Mouse (Mus musculus) skeletal muscle tissue, adult 2 months (tissue): Measurements from ENCODE around the gene Rpl41.
"Not testable (repeated sequence)": the region's sequence is repeated elsewhere in the genome, so short reads cannot be mapped to it uniquely, and the experiment has no call there.

ENCODE experiments used
- DNase-seq: peaks from one replicate; pipeline ENCODE4 v3.0.0-alpha.2; 2012; ENCODE audit warnings: low read depth, low spot score

Gene Rpl41

DNA sequence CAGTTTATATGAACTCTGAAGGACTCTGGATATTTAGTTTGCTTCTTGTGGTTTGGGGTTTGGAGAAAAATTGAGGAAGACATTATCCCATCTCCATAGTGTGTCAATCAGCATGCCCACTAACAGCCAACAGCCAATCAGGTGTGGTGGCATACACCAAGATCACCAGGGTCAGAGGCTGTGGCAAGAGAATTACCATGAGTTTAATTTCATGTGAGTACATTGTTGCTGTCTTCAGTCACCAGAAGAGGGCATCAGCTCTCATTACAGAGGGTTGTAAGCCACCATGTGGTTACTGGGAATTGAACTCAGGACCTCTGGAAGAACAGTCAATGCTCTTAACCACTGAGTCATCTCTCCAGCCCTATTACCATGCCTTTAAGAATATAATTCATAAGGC is 7.2 kb upstream of the Rpl41 start:
- no peak for DNase-seq

DNA sequence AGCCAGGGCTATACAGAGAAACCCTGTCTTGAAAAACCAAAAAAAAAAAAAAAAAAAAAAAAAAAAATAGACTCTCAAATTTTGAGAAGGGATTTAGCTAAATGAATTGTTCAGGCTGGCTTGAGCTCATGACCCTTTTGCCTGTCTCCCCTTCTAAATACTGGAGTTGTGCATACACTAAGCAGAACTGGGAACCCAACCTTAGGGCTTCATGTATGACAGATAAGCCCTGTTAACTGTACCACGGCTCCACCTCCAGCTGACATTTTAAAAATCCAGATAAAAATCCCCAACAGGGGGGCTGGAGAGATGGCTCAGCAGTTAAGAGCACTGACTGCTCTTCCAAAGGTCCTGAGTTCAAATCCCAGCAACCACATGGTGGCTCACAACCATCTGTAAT is 6.5 kb upstream of the Rpl41 start:
- not testable (repeated sequence) for DNase-seq

DNA sequence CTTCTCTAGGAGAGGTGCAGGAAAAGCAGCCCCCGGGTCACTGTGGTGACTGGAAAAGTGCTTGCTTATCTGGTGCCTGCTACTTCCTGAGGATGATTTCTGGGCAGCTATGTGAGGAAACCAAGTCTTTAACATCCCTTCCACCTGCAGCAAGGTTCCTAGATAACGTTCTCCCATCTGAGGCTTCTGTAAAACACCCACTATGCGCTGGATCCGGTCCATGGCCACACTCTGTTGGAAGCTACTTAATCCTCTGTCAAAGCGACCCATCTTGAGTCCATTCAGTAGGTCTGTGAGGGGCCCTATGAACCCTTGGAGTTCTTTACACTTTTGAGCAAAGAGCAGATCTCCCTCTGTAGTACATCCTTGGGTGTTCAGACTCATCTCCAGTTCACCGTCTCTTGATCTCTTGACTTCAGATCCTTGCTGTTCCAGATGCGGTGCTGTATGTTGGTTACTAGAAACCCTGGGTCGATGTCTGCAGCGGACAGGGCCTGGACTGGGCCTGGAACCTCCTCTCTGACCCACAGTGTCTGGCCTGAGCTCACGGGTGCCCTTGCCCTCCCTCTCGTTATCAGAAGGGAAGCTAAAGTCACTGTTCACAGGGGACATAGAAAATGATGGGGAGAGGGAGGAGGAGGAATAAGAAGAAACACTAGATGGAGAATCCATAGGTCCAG is 1.2 kb upstream of the Rpl41 start:
- DNase-seq = not testable (repeated sequence)

- DNase-seq = not testable (repeated sequence)
Measured at GRCm38 (mm10) chr10:128549682-128550057, 565 bp upstream of the Rpl41 start.

DNA sequence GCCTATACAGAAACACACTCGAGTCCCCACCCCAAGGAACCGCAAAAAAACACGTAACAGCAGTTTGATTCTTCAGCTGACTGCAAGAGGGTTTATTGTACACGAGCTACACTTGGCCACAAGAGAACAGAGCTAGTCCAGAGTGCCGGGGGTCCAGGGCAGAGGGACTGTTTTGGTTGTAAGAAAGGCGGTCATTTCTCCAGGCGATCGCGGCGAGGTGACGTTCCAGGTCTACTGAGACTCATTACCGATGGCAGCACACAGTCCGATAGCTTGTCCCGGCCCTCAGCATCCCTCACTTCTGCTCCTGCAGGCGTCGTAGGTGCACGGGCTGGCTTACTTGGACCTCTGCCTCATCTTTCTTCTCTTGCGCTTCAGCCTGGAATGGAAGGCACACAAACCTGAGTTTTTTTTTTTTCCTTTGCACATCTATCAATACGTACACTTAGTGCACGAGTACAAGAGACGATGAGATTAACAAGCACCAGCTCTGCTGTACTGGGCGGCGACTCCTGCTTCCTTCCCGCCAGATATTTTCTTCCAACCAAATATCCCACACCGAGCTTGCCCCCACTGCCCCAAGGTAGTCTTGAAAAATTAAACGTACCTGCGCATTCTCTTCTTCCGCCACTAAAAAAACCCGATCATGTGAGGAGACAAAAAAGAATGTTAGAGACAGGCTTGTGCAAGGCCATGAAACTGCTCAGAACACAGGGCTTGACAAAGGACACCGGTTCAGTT is 884 bp downstream of the Rpl41 start:
- not testable (repeated sequence) for DNase-seq

DNA sequence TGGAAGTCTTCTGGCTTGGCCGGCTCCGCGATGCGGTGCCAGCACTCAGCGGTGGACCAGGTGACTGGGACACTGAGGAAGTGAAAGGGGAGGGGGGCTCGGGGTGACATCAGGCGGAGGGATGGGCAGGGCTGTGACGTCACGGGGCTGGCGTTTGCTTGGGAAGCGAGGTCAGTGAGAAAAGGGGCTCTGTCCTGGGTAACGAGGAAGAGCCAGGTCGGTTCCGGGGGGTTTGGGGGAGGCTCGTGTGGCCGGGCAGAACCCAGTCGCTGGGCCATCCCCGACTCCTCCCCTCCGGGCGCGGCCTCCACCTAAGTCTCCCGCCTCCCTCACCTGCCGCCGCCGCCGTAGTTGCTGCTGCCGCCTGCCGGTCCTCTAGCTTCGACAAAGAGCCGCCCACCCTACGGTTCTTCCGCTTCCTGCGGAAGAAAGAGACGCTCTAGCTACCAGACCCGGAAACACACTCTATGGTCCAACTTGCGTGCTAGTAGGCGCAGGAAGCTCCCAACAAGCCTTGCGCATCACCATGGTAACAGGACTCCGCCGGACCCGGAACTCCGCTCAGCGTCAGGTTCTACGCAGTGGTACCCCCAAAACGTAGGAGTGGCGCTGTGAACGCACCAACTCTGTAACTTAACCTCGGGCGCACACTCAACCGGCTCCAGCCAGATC is 1.6 kb downstream of the Rpl41 start, which contains the start of gene Zc3h10:
TSS of gene Zc3h10 (minus strand) at position 414 of the 672 bp plus-strand sequence.
- DNase-seq = peak; percentile 98

GRCm38 (mm10) chr10:128546787-128547186 is 2.3 kb downstream of the Rpl41 start:
- DNase-seq = no peak

DNA sequence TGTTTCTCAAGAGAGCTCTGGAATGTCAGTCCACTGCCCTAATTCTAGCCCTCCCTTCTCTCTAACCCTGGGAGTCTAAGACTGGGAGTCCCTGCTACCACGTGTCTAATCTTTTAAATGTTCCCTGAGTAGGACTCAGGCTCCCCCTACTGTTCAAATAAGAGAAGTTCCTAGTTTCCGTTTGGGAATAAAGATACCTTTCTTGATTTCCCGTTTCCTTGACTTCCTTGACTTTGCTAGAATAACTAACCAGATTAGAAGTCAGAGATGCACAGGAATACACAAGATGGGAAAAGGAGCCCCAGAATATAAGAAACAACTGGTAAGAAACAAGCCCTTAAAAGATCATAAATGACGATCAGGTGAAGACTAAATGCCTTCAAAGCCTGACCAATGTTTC is 2.7 kb downstream of the Rpl41 start:
- peak; percentile 68 for DNase-seq

GRCm38 (mm10) chr10:128545570-128545898 is 3.6 kb downstream of the Rpl41 start:
- DNase-seq = no peak

- DNase-seq = no peak
Measured at GRCm38 (mm10) chr10:128544674-128545569, 4.2 kb downstream of the Rpl41 start.

GRCm38 (mm10) chr10:128544151-128544657 is 4.9 kb downstream of the Rpl41 start:
- no peak for DNase-seq

DNA sequence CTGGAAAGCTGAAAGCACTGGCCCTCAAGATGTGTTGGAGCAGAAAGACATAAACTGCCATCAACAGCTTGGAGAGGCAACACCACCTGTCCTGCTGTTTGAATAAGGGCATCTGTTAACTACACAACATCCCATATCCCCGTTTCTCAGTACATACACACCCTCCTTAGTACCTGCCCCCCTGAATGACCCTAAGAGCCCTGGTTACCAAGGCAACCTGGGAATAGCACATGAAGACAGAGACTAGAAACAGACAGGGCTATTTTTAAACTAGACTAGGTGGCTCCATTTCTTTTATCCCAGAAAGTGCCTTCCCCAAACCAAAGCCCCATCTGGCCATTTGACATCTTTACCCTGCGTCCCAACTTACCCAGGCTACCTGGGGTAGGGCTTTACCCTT is 6.0 kb downstream of the Rpl41 start:
- DNase-seq = no peak

DNA sequence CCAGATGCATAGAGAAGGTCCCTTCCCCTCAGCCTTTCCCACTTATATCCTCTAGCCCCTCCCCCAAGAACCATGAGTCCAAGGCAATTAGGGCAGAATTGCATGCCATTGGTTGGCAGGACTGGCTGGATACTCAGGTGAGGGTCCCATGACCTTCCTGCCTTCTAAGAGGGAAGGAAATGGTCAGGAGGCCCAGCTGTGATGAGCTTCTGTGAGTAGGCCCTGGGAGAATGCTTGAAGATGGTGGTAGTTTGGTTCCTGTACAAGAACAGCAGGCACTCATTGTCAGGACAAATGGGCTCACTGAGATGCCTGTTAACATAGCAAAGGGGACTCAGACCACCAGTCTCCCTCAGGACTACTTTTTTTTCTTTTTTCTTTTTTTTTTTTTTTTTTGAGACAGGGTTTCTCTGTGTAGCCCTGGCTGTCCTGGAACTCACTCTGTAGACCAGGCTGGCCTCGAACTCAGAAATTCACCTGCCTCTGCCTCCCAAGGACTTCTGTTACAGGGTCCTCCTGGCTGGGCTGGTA is 10.7 kb downstream of the Rpl41 start:
- no peak for DNase-seq

- DNase-seq = peak; percentile 87
Measured at GRCm38 (mm10) chr10:128536266-128536940, 12.7 kb downstream of the Rpl41 start.

DNA sequence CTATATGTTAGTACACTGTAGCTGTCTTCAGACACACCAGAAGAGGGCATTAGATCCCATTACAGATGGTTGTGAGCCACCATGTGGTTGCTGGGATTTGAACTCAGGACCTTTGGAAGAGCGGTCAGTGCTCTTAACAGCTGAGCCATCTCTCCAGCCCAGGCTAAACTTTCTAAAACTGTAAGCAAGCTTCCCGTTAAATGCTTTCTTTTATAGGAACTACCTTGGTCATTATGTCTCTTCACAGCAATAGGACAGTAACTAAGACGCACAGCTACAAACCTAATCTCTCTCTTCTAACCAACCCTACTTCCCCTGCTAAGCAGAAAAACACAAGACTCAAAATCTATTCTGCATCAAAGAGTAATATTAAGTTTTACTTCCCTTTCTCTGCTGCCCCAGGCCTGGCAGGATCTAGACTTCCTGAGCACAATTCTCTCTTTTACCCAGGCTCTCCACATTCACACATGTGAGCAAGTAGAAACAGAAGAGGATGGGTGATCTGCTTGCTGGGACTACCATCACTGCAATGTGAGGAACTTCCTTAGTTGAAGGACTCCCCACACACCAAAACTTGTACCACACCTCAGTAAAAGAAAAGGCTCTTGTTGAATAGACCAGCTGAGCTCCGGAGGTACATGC is 13.4 kb downstream of the Rpl41 start:
- DNase-seq = no peak

DNA sequence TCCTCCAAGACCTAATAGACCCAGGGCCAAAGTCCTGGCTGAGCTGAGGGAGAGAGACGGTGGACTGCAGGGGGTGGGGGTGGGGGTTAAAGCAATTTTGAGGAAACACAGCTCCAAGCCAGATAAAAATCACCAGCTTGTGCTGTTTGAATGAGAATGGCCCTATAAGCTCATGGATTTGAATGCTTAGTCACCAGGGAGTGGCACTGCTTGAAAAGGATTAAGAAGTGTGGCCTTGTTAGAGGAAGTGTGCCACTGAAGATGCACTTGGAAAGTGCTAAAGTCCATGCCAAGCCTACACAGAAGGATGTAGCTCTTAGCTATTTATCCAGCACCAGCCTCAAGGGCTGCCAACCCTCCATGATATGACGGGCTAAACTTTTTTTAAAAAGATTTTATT is 13.9 kb downstream of the Rpl41 start:
- no peak for DNase-seq

DNA sequence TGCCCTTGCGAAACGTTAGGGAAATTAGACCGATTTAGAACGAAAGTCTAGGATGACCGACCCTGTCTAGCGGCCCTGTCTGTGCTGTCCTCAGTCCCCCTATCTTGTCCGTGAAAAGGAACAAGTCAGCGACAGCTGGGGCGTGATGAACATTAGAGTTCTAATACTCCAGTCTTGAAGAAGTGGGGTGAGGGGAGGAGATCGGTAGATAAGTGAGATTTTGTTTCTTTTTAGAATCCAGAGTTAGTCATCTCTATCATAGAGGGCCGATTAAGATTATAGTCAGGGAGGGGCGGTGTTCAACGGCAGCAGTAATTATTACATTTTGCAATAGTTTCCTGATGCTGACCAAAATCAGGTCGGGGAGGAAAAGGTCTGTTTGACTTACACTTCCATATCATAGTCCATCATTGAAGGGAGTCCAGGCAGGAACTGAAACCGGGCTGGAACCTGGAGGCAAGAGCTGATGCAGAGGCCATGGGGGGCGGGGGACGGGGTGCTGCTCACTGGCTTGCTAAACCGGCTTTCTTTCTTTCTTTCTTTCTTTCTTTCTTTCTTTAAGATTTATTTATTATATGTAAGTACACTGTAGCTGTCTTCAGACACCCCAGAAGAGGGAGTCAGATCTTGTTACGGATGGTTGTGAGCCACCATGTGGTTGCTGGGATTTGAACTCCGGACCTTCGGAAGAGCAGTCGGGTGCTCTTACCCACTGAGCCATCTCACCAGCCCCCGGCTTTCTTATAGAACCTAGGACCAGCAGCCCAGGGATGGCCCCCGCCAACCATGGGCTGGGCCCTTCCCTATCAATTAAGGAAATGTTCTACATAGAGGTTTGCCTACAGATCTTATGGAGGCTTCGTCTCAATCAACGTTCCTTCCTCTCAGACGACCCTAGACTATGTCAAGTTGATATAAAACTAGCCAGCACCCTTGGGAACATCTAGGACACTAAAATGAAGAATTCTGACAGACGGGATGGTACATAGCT is 22.4 kb downstream of the Rpl41 start:
- DNase-seq = no peak

DNA sequence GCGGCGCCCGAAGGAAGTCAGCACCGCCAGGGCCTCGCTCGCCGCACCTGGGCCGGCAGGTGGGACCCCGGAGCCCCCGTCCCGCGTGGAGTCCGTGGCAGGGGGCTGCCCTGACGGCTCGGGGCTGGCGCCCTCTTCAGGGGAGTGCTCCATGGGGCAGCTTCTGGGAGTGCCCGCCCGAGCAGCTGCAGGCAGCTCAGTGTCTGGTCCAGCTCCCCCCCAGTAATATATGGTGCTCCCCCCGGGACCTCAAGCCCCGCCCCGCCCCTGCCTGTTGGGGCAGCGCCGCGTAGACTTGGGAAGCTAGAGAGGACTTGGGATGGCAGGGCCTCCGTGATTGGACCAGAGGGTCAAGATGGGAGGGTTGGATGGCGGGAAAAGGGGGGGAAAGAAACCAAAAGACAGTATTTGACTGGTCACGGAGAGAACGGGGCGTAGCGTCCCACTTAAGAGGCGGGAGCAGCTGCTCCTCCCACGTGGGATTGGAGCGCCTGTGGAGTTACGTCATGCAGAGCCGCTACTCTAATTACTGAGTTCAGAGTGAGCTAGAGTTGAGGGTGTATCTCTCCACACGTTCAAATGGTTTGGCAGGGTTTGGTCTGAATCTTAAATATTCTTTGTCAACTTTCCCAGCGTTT is 23.3 kb downstream of the Rpl41 start, which contains the start of gene Esyt1:
TSS of gene Esyt1 (minus strand) at position 201 of the 638 bp plus-strand sequence.
- peak; percentile 100 for DNase-seq
